Mouse (Mus musculus) central nervous system, embryonic 11.5 days (tissue): Measurements from ENCODE around the gene Ano5. TPM values are rescaled to one million over a fixed set of nuclear protein-coding genes. Genes with fewer than 3 reads are reported as not detected.

ENCODE experiments used
- polyA plus RNA-seq: library from polyadenylated mRNA; depleted of rRNA; stranded (reverse); fragments of >200 nt; gene quantifications from 2 replicates; pipeline ENCODE4 v1.2.3, GENCODE M21; 2012; rRNA removed

Gene Ano5
- 0.06 and 0.48 TPM in 2 replicates for polyA plus RNA-seq

DNA sequence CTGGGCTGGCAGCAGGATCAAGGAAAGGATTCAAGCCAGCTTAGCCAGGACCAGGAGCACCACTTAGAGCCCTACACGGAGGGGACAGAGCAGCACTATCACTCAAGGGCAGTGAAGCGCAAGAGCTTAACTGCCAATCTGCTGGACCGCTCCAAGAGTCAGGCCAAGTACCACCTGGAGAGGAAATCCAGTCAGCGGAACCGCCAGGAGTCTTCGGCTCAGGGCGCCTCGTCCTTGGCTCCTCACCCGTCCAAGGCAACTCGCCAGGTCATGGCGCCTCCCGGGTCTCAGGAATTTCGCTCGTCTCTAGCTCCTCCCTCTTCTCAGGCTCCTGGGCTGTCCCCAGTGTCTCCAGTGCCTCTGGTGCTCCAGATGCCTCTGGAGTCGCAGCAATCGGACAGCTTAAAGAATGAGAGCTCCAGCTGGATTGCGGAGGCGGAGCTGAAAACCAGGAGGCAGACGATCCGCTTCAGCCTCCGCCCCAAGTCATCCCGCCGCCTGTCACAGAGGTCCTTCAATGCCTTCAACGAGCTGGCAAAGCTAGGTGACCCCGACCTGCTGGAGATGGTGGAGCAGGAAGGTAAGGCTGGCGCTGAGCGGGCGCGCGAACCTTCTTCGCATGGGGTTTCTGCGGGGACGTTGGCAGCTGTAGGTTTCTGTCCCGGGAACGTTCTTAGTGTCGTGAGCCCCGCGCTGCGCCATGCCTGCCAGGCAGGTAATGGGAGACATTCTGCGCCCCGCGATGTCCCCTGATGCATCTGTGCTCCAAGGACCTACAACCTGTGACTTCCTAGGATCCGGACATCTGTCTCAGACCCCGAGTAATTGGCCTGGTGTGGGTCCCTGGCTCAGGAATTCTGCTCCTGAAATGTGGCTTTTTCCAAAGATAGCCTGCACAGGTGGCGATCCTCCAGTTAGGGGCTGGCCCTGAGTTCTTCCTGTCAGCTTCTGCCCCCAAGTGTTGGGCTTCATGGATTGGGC is at the start of gene Ano5:
Gene Ano5, plus strand, starts transcription at position 359 of the 981 bp plus-strand sequence.

DNA sequence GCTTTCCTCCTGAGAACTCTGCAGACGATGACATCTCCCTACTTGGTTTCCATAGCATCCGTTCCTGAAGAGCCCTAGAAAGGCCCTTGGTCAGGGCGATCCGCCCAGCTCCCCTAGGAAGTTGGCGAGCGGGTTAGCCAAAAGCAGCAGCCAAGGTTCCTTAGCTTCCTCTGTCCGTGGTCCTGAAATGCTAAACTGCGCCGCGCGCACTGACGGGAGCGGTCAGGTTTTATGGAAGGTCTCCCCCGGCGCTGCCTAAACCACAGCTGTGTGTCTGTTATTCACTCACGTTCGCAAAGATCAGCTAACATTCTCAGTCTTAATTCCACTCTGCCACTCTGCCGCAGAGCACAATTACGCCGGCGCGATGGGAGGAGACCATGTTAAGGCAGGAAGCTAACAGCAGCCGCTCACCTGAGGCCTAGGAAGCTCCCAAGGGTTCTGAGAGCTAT is 110.9 kb downstream of the Ano5 start, which contains the start of gene Slc17a6:
Gene Slc17a6, plus strand, starts transcription at position 313 of the 452 bp plus-strand sequence.

Other genes with a start within 250 kb of the Ano5 start
- gene Slc17a6, start 111.0 kb downstream of the Ano5 start, polyA plus RNA-seq: 18.9 and 19.4 TPM in 2 replicates